In genomic region chr5:64476641-64477369, GRCm38 (mm10) we compare ENCODE assay signal across 18 mouse cellular contexts.
DNase-seq lines count a peak whose midpoint lies in the region; ATAC-seq and TF ChIP-seq lines count a peak whose summit lies in the region.
"Had no signal": no experiment of that assay in that cellular context is flagged by ENCODE, and none has a peak within 500 bp of the region (broad histone marks: within the 10 kb centered on the region; RNA-seq: fewer than 3 reads in every experiment).

No protein-coding gene starts in this region.

- no peak for TF ChIP-seq POLR2A in brain, embryonic 14.5 days (IDR thresholded peaks at IDR 0.05; ENCODE audit: borderline replicate concordance, extremely low read depth, insufficient read depth, insufficient read length, poor library complexity, severe bottlenecking)

- H3K9ac ChIP-seq in hindbrain, embryonic 11.5 days (ENCODE audit: low read depth, low read length): no peak overlapping the region
- H3K9ac ChIP-seq in hindbrain, postnatal 0 days (replicated peaks; ENCODE audit: low read length): no peak overlapping the region
- H3K9ac ChIP-seq: heart, embryonic 13.5 days; liver, embryonic 15.5 days had no signal

- WGBS in hindbrain, embryonic 11.5 days: 37% methylated on average over 11 of the region's 11 CpGs
- WGBS in hindbrain, postnatal 0 days: 30% methylated on average over 11 of the region's 11 CpGs
- 27% methylated on average over 11 of the region's 11 CpGs for WGBS in forebrain, embryonic 10.5 days
- 27% methylated on average over 11 of the region's 11 CpGs for WGBS in midbrain, embryonic 10.5 days

- no peak overlapping the region for H3K4me2 ChIP-seq in hindbrain, embryonic 11.5 days (replicated peaks; ENCODE audit: low read depth, low read length)
- H3K4me2 ChIP-seq in hindbrain, postnatal 0 days (ENCODE audit: low read depth, low read length): no peak overlapping the region
- H3K4me2 ChIP-seq: heart, embryonic 13.5 days; liver, embryonic 15.5 days had no signal

- H3K4me3 ChIP-seq in hindbrain, embryonic 11.5 days (ENCODE audit: low read depth, low read length): no peak overlapping the region
- H3K4me3 ChIP-seq in hindbrain, postnatal 0 days (ENCODE audit: low read length): no peak overlapping the region
- H3K4me3 ChIP-seq in forebrain, embryonic 10.5 days: no peak overlapping the region; the same call in 1 of the 2 replicates
- no peak overlapping the region for H3K4me3 ChIP-seq in midbrain, embryonic 10.5 days
- H3K4me3 ChIP-seq: heart, embryonic 13.5 days; liver, embryonic 15.5 days; megakaryocyte, embryonic 14.5 days had no signal

- no peaks in the 10 kb centered on the region for H3K36me3 ChIP-seq in hindbrain, embryonic 11.5 days (ENCODE audit: control insufficient read depth, insufficient read depth, low read length)
- no peaks in the 10 kb centered on the region for H3K36me3 ChIP-seq in hindbrain, postnatal 0 days (ENCODE audit: insufficient read depth, low read length)
- H3K36me3 ChIP-seq in forebrain, embryonic 10.5 days (replicated peaks): peaks cover 2% of the 10 kb centered on the region; the same call in 1 of the 2 replicates
- no peaks in the 10 kb centered on the region for H3K36me3 ChIP-seq in midbrain, embryonic 10.5 days
- H3K36me3 ChIP-seq: heart, embryonic 13.5 days; liver, embryonic 15.5 days had no signal

- peak; percentile 78 for ATAC-seq in hindbrain, embryonic 11.5 days (ENCODE audit: low FRiP score)
- no peak for ATAC-seq in hindbrain, postnatal 0 days
- ATAC-seq: Patski had no signal

- no peaks in the 10 kb centered on the region for H3K27me3 ChIP-seq in hindbrain, embryonic 11.5 days (ENCODE audit: control insufficient read depth, insufficient read depth, low read length)
- H3K27me3 ChIP-seq in hindbrain, postnatal 0 days (ENCODE audit: insufficient read depth, low read length): no peaks in the 10 kb centered on the region
- H3K27me3 ChIP-seq in forebrain, embryonic 10.5 days (ENCODE audit: poor library complexity, severe bottlenecking): no peaks in the 10 kb centered on the region
- H3K27me3 ChIP-seq in midbrain, embryonic 10.5 days (ENCODE audit: low read depth, poor library complexity, severe bottlenecking): no peaks in the 10 kb centered on the region
- H3K27me3 ChIP-seq: heart, embryonic 13.5 days; liver, embryonic 15.5 days; megakaryocyte, embryonic 14.5 days; Patski had no signal

- no peak overlapping the region for H3K27ac ChIP-seq in hindbrain, embryonic 11.5 days (ENCODE audit: low read depth, low read length)
- no peak overlapping the region for H3K27ac ChIP-seq in hindbrain, postnatal 0 days
- H3K27ac ChIP-seq in forebrain, embryonic 10.5 days: peak overlapping the region; percentile 65
- 0 out of 2 replicates have a peak overlapping the region, but pooled peaks have one; percentile 1 for H3K27ac ChIP-seq in midbrain, embryonic 10.5 days (replicated peaks)
- H3K27ac ChIP-seq: heart, embryonic 13.5 days; liver, embryonic 15.5 days had no signal

- 0 out of 2 replicates have a peak, but pooled peaks cover 2% of the 10 kb centered on the region for H3K4me1 ChIP-seq in hindbrain, embryonic 11.5 days (replicated peaks; ENCODE audit: control insufficient read depth, insufficient read depth, low read length)
- H3K4me1 ChIP-seq in hindbrain, postnatal 0 days (ENCODE audit: insufficient read depth, low read length): no peaks in the 10 kb centered on the region
- H3K4me1 ChIP-seq in forebrain, embryonic 10.5 days: peaks cover 43% of the 10 kb centered on the region
- peaks cover 33% of the 10 kb centered on the region for H3K4me1 ChIP-seq in midbrain, embryonic 10.5 days
- H3K4me1 ChIP-seq: liver, embryonic 15.5 days had no signal

- no peaks in the 10 kb centered on the region for H3K9me3 ChIP-seq in hindbrain, embryonic 11.5 days (ENCODE audit: control insufficient read depth, low read length)
- no peaks in the 10 kb centered on the region for H3K9me3 ChIP-seq in hindbrain, postnatal 0 days (ENCODE audit: low read length)
- no peaks in the 10 kb centered on the region; the same call in 1 of the 2 replicates for H3K9me3 ChIP-seq in forebrain, embryonic 10.5 days
- no peaks in the 10 kb centered on the region for H3K9me3 ChIP-seq in midbrain, embryonic 10.5 days (replicated peaks)
- H3K9me3 ChIP-seq: heart, embryonic 13.5 days; liver, embryonic 15.5 days; megakaryocyte, embryonic 14.5 days had no signal

- DNase-seq in hindbrain, embryonic 11.5 days (ENCODE audit: low spot score): peak; percentile 35
- DNase-seq in hindbrain, postnatal 0 days (ENCODE audit: low spot score): no peak
- peak; percentile 95 for DNase-seq in brain, embryonic 14.5 days (ENCODE audit: low read depth)
- DNase-seq in forebrain, embryonic 10.5 days (ENCODE audit: extremely low spot score, low spot score): peak; percentile 42
- DNase-seq in midbrain, embryonic 10.5 days (ENCODE audit: low spot score): peak; percentile 35
- no peak for DNase-seq in adrenal gland, postnatal 25 days
- no peak for DNase-seq in thymus, adult 18-20 months
- DNase-seq in heart, adult 8-10 months (ENCODE audit: low spot score): no peak
- DNase-seq: cerebellum, postnatal 25 days; gastrocnemius, postnatal 36 days; kidney, adult 18-20 months; kidney, postnatal 25 days; lung, postnatal 10 days; spleen, adult 18-20 months had no signal

- no peak for TF ChIP-seq CTCF in hindbrain, postnatal 0 days (IDR thresholded peaks at IDR 0.05; ENCODE audit: low read depth)
- no peak for TF ChIP-seq CTCF in brain, embryonic 14.5 days (IDR thresholded peaks at IDR 0.05; ENCODE audit: borderline replicate concordance, extremely low read depth, insufficient read depth, insufficient read length)

Comparison
In these comparisons a context has a peak if more than half of its experiments do, and no peak if none do; other contexts are left out.
1. DNase-seq: peak in hindbrain, embryonic 11.5 days (single experiment), brain, embryonic 14.5 days (single experiment), forebrain, embryonic 10.5 days (single experiment) and midbrain, embryonic 10.5 days (single experiment); none in hindbrain, postnatal 0 days (single experiment), adrenal gland, postnatal 25 days (single experiment), thymus, adult 18-20 months (0 of 2) and heart, adult 8-10 months (single experiment).
2. H3K27ac ChIP-seq: peak in forebrain, embryonic 10.5 days (single experiment) and midbrain, embryonic 10.5 days (single experiment); none in hindbrain, embryonic 11.5 days (single experiment) and hindbrain, postnatal 0 days (single experiment).